Mouse (Mus musculus): ENCODE data around the gene Nudt8.
A peak's percentile ranks its signal among the peaks of the same experiment; 100 is the strongest.

DNA sequence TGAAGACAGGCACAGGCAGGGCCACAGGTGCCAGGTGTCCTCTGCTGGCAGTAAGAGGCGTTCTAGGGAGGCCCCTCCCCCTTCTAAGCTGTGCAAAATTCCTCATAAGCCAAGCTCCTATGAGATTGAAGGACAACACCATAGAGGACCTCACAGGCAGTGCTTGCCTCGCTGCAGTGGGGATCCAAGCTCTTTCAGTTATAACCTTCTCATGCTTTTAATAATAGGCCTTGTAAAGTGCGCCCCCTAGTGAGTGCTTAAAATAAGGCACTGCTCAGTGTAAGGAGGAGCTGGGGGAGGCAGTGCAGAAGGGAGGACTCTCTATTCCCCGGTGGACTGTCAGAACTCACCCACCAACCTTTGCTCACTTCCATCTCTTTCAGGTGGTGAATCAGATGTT, 20.1 kb upstream of the Nudt8 start:
- peak; percentile 93 for TF ChIP-seq CTCF (IDR thresholded peaks at IDR 0.05; ENCODE audit: low read depth)
- TF ChIP-seq EP300 (IDR thresholded peaks at IDR 0.05; ENCODE audit: low read depth), result no peak

Measured in liver, postnatal 0 days (tissue).